Mouse (Mus musculus) Muller cell, postnatal 12 days (primary cell): ENCODE measurements at regions not wholly inside any gene's neighbourhood (a gene's known extent, or its start where the extent isn't known, plus 50 kb on each side); places are given as distances from the start of the nearest gene placed in this dataset.

Experiments
- DNase-seq: peaks from one replicate; pipeline ENCODE4 v3.0.0-alpha.2; 2015; ENCODE audit errors: inconsistent ontology term

DNA sequence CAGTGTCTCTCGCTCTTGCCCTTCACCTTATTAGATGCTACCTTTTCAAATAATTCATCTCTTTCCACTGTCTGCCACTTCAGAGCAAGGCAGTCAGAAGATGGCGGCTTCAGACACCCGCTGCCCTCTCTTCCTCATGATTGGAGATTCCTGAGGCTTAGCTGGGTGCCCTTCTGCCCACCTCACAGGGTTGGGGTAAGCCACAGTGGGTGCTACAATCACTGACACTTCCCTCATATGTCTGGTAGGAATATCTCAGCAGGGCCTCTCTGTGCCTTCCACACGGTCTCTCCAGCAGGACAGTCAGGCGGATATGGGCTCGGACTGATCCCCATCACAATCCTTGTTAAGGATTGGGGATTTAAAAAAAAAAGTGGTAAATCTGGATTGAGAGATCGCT lies 53.2 kb upstream of the Rpl36-ps4 start:
- no peak for DNase-seq

DNA sequence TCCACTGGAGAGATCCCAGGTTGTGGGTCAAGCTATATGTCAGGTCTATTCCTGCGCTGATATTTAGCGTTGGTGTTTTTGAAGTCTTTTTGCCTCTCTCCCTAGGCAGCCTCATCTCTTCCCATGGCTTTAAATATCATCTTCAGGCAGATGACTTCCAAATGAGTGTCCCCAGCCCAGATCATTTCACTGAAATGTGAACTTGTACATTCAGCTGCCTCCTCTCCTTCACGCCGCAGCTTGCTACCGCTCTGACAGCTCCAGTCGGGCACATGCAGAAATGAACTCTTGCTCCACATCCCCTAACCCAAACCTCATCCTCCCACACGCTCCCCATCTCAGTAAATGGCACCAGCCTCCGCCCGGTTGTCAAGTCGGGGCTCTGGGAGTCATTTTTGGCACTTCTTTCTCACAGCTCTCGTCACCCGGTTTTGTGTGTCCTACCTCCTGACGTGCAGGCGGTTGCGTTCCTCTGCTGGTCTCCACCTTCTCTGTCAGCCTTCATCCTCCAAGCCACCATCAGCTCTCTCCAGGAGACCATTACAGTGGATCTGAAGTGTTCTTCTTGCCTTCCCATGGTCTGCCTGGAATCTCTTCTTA lies 54.0 kb upstream of the Rpl36-ps4 start:
- DNase-seq, result no peak

DNA sequence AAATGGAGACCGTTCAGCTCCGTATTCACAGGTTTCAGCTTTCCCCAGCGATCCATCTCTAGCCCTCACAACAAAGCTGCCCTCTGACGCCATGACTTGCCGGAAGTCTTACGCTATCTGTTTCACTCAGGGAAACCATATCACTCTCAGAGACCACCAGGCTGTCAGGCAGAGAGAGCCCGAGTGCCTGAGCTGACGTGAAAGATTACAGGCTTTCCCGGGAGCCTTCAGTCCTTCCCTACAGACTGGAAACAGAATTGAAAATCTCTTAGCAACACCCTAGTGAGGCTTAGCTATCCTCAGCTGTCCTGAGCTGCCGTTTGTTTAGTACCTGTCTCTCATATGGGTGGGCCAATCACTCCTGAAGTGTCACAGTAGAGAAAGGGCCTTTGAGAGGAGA lies 54.6 kb upstream of the Rpl36-ps4 start:
- no peak for DNase-seq

DNA sequence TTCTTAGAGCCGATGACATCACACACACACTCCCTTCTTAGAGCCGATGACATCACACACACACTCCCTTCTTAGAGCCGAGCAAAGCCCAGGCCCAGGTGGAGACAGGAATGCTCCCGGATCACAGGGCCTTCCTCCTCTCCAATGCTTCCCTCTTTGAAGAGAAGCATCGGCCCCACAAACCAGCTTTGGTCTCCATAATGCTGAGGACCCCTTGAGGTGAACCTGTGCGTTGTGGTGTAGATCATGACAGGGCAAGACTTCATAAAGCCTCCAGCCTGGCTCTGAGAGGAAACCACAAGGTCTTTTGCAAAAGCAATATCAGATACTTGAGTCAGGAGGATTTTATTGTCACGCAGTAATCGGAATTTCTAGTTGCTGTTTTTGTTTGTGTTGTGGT lies 55.3 kb upstream of the Rpl36-ps4 start:
- DNase-seq, result no peak

DNA sequence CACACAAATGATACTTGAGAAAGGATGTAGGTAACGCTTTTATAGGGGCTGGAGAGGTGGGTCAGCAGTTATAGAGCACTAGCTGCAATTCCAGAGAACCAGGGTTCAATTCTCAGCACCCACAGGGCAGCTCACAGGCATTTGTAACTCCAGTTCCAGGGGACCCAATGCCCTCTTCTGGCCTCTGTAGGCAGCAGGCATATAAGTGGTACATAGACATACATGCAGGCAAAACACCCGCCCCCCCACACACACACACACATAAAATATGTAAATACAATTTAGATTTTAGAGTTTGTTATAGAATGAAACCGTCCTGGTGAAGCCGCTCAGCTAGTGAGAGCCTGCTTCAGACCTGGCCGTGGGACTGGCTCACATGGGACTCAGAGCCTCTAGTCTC lies 55.9 kb upstream of the Rpl36-ps4 start:
- no peak for DNase-seq

DNA sequence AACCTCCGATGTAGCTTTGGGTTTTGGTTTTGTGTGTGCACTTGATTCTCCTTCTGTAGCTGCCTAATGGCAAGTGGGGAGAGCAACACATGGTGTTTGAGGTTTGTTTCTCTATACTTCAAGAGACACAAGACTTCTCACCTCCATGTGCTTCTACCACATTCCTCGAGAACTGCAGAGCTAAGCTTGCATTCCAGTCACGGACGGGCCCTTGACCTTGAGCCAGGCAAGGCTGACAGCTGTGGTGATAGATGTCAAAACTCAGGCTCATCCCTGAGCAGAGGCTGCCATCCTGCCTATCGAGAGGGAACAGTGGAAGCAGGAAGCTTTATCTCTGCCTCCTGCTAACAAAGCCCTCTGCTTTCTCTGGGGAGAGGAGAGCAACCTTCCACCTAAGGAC lies 59.2 kb upstream of the Rpl36-ps4 start:
- no peak for DNase-seq

DNA sequence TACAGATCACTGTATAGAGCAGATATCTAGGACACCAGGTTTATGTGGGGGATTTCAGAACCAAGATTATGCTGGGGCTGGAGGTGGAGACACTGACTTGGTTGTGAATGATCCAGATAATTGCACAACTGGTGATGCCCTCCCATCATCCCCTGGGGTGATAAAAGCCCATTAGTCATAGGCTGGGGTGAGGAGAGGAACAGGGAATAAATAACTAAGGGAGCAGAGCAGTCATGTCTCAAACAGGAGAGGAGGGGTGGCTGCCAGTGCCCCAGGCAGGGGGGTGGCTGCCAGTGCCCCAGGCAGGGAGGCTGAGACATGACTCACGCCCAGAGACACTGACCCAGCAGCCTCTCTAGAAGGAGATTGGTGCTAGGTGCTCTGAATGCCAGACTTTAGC lies 53.7 kb upstream of the Kcnk12 start:
- DNase-seq, result peak; percentile 88

DNA sequence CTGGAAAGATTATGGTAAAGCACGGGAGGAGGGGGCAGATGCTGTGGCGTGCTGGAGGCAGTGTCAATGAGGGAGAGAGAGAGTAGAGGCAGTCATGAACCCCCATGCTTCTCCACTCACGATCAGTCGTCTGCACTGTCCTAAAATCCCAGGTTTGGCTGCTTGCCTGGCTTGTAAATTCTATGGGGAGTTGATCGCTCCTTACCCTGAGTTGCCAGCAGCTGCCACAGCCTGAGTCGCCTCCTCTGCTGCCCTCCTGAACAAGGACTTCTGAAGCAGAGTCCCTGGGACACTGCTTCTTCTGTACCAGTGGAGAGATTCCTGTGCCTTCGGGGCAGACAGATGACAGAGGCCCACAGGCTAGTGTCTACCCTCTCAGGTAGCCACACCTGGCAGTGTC lies 52.1 kb upstream of the Kcnk12 start:
- peak; percentile 31 for DNase-seq

DNA sequence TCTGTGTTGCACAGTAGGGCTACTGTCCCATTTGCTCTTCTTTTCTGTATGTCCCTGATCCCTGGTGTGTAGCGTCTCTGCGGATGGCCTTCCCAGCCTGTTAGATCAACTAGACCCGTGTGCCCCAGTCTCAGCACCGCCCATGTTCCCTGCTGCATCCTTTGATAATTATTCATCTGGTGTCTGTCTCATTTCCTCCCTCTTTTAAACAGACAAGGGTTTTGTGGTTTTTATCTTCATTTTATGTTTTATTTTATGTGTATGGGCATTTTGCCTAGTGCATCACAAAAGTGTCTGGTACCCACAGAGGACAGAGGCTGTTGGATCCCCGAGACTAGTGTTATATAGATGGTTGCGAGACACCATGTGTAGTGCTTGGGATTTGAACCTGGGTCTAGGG lies 51.6 kb upstream of the Kcnk12 start:
- DNase-seq, result peak; percentile 32

DNA sequence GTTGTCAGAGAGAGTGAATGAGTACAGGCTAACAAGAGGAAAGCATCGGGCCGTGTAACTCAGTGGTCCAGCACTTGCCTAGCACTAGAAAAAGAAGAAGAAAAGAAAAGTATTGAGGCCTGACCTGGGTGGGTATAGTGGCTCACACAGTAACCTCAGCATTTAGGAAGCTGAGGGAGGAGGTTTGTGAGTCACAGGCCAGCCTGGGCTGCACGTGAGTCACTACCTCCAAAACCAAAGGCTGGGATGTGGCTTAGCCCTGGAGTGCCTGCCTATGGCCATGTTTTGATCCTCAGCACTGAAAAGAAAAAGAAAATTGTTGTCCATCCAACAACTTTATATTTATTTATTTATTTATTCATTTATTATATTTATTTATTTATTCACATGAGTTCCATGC lies 51.2 kb upstream of the Kcnk12 start:
- peak; percentile 40 for DNase-seq
